Mouse (Mus musculus): ENCODE measurements at regions not wholly inside any gene's neighbourhood (a gene's known extent, or its start where the extent isn't known, plus 50 kb on each side); places are given as distances from the start of the nearest gene placed in this dataset.

GRCm38 (mm10) chr11:38886466-38886865 lies 1650.7 kb upstream of the Tenm2 start:
- DNase-seq: no peak

GRCm38 (mm10) chr11:38861622-38862345 lies 1626.0 kb upstream of the Tenm2 start:
- no peak for DNase-seq

- DNase-seq: no peak
These were observed 1620.9 kb upstream of the Tenm2 start for GRCm38 (mm10) chr11:38856645-38857044.

GRCm38 (mm10) chr11:38829148-38829547 lies 1593.4 kb upstream of the Tenm2 start:
- no peak for DNase-seq

GRCm38 (mm10) chr11:38828375-38828774 lies 1592.6 kb upstream of the Tenm2 start:
- no peak for DNase-seq

GRCm38 (mm10) chr11:38825172-38825753 lies 1589.5 kb upstream of the Tenm2 start:
- DNase-seq: no peak

GRCm38 (mm10) chr11:38818141-38818540 lies 1582.4 kb upstream of the Tenm2 start:
- DNase-seq: no peak

- no peak for DNase-seq
These were observed 1547.8 kb upstream of the Tenm2 start for GRCm38 (mm10) chr11:38783548-38783947.

- DNase-seq: no peak
These were observed 1543.8 kb upstream of the Tenm2 start for GRCm38 (mm10) chr11:38779585-38779984.

- DNase-seq: no peak
These were observed 1526.5 kb upstream of the Tenm2 start for GRCm38 (mm10) chr11:38762241-38762640.

GRCm38 (mm10) chr11:38747549-38747948 lies 1511.8 kb upstream of the Tenm2 start:
- peak; percentile 10 for DNase-seq

- no peak for DNase-seq
These were observed 1493.3 kb upstream of the Tenm2 start for GRCm38 (mm10) chr11:38729101-38729500.

- no peak for DNase-seq
These were observed 1479.9 kb upstream of the Tenm2 start for GRCm38 (mm10) chr11:38715697-38716096.

GRCm38 (mm10) chr11:38681264-38681663 lies 1445.5 kb upstream of the Tenm2 start:
- no peak for DNase-seq

GRCm38 (mm10) chr11:38673367-38674056 lies 1437.7 kb upstream of the Tenm2 start:
- no peak for DNase-seq
